Mouse (Mus musculus): ENCODE data around the gene Helz. TPM values are rescaled to one million over a fixed set of nuclear protein-coding genes. Genes with fewer than 3 reads are reported as not detected.

Gene Helz
- polyA plus RNA-seq, 1 experiment from 2014 or later = 19.1 TPM

GRCm38 (mm10) chr11:107625746-107626145 lies 78.0 kb downstream of the Helz start:
- ATAC-seq (ENCODE audit: insufficient number of reproducible peaks, insufficient read depth, low FRiP score, low TSS enrichment, low read depth) = no peak
- 55% methylated on average over 11 of the region's 11 CpGs for WGBS
- H3K36me3 ChIP-seq = peaks cover 35% of the 10 kb centered on the region

DNA sequence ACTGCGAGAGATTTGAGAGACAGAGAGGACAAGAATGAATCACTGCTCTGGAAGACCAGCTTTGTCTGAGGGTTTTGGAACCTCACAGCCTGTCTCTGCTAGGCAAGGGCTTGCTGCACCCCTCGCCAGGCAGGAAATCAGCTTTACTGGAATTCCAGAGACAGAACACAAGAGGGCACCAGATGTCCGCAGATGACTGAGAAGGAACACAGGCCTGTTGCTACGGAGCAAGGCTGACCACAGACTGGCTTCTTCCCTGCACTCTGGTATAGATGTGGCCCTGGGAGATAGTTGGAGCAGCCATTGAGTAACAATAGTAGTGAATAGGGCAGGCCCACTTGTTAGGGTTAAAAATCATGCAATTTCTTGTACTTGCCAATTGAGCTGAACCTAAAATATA lies 81.8 kb downstream of the Helz start:
- Histone ChIP-seq H3K36me3 (peaks cover 40% of the 10 kb centered on the region), H3K4me1 (replicated peaks) (peaks cover 5% of the 10 kb centered on the region), H3K9me3 (no peaks in the 10 kb centered on the region), H3K9ac (replicated peaks) (no peak overlapping the region), H3K4me3 (replicated peaks) (no peak overlapping the region), H3K4me2 (no peak overlapping the region), H3K27me3 (no peaks in the 10 kb centered on the region), H3K27ac (no peak overlapping the region)
- WGBS = 27% methylated on average over 4 of the region's 4 CpGs
- no peak; the same call in 1 of the 2 replicates for ATAC-seq (ENCODE audit: insufficient number of reproducible peaks, insufficient read depth, low FRiP score, low TSS enrichment, low read depth)

More at GRCm38 (mm10) chr11:107625746-107626145, 78.0 kb downstream of the Helz start:
- H3K4me3 ChIP-seq (replicated peaks) = no peak overlapping the region
- no peaks in the 10 kb centered on the region for H3K9me3 ChIP-seq
- no peak overlapping the region for H3K27ac ChIP-seq
- no peaks in the 10 kb centered on the region for H3K27me3 ChIP-seq
- H3K4me2 ChIP-seq = no peak overlapping the region
- peaks cover 5% of the 10 kb centered on the region for H3K4me1 ChIP-seq (replicated peaks)
- H3K9ac ChIP-seq (replicated peaks) = no peak overlapping the region

GRCm38 (mm10) chr11:107629951-107630350 lies 82.2 kb downstream of the Helz start:
- Histone ChIP-seq H3K27me3 (no peaks in the 10 kb centered on the region), H3K27ac (no peak overlapping the region), H3K4me1 (replicated peaks) (peaks cover 5% of the 10 kb centered on the region), H3K4me2 (no peak overlapping the region), H3K36me3 (peaks cover 43% of the 10 kb centered on the region), H3K9ac (replicated peaks) (no peak overlapping the region), H3K4me3 (replicated peaks) (no peak overlapping the region), H3K9me3 (no peaks in the 10 kb centered on the region)
- 95% methylated on average over 8 of the region's 8 CpGs for WGBS
- no peak for ATAC-seq (ENCODE audit: insufficient number of reproducible peaks, insufficient read depth, low FRiP score, low TSS enrichment, low read depth)

- no peaks in the 10 kb centered on the region for H3K9me3 ChIP-seq
- no peak overlapping the region for H3K9ac ChIP-seq (replicated peaks)
- H3K4me1 ChIP-seq (replicated peaks) = no peaks in the 10 kb centered on the region
- ATAC-seq (ENCODE audit: insufficient number of reproducible peaks, insufficient read depth, low FRiP score, low TSS enrichment, low read depth) = no peak
- H3K27me3 ChIP-seq = no peaks in the 10 kb centered on the region
- 92% methylated on average over 7 of the region's 7 CpGs for WGBS
- no peak overlapping the region for H3K27ac ChIP-seq
- H3K4me3 ChIP-seq (replicated peaks) = no peak overlapping the region
- H3K4me2 ChIP-seq = no peak overlapping the region
- peaks cover 52% of the 10 kb centered on the region for H3K36me3 ChIP-seq
Measured at GRCm38 (mm10) chr11:107631124-107631523, 83.4 kb downstream of the Helz start.

- Histone ChIP-seq H3K9me3 (no peaks in the 10 kb centered on the region), H3K36me3 (peaks cover 60% of the 10 kb centered on the region), H3K4me3 (replicated peaks) (no peak overlapping the region), H3K9ac (replicated peaks) (no peak overlapping the region), H3K27ac (no peak overlapping the region), H3K4me1 (replicated peaks) (no peaks in the 10 kb centered on the region), H3K27me3 (no peaks in the 10 kb centered on the region), H3K4me2 (no peak overlapping the region)
- no peak for ATAC-seq (ENCODE audit: insufficient number of reproducible peaks, insufficient read depth, low FRiP score, low TSS enrichment, low read depth)
- WGBS = 88% methylated on average over 5 of the region's 5 CpGs
Measured at GRCm38 (mm10) chr11:107633563-107634146, 85.9 kb downstream of the Helz start.

DNA sequence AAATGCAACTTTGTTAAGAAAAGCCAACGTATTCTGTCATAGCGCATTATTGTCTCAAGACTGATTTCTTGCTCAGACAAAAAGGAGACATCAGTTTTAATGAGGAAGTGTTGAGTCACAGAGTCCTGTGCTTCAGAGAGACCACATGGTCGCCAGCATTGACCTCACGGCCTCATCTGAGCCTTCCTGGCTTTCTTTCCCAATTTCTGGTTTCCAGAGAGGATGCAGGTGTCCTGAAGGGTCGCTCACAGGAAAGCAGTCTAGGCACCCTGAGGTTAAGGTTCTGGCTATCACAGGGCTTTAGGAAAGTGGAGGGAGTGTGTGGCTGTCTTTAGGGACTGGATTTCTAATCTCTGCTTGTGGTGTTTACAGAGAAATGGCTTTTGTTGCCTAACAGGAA lies 90.4 kb downstream of the Helz start:
- Histone ChIP-seq H3K9ac (replicated peaks) (no peak overlapping the region), H3K4me3 (replicated peaks) (no peak overlapping the region), H3K36me3 (peaks cover 66% of the 10 kb centered on the region), H3K4me2 (no peak overlapping the region), H3K27ac (no peak overlapping the region), H3K9me3 (no peaks in the 10 kb centered on the region), H3K27me3 (no peaks in the 10 kb centered on the region), H3K4me1 (replicated peaks) (no peaks in the 10 kb centered on the region)
- WGBS = 82% methylated on average over 5 of the region's 5 CpGs
- ATAC-seq (ENCODE audit: insufficient number of reproducible peaks, insufficient read depth, low FRiP score, low TSS enrichment, low read depth) = no peak

GRCm38 (mm10) chr11:107639657-107640056 lies 91.9 kb downstream of the Helz start:
- no peak overlapping the region for H3K4me2 ChIP-seq
- no peaks in the 10 kb centered on the region for H3K27me3 ChIP-seq
- ATAC-seq (ENCODE audit: insufficient number of reproducible peaks, insufficient read depth, low FRiP score, low TSS enrichment, low read depth) = no peak
- no peak overlapping the region for H3K9ac ChIP-seq (replicated peaks)
- H3K4me1 ChIP-seq (replicated peaks) = no peaks in the 10 kb centered on the region
- no peak overlapping the region for H3K4me3 ChIP-seq (replicated peaks)
- H3K27ac ChIP-seq = no peak overlapping the region
- H3K36me3 ChIP-seq = peaks cover 72% of the 10 kb centered on the region
- H3K9me3 ChIP-seq = no peaks in the 10 kb centered on the region
- WGBS = 88% methylated on average over 2 of the region's 2 CpGs

DNA sequence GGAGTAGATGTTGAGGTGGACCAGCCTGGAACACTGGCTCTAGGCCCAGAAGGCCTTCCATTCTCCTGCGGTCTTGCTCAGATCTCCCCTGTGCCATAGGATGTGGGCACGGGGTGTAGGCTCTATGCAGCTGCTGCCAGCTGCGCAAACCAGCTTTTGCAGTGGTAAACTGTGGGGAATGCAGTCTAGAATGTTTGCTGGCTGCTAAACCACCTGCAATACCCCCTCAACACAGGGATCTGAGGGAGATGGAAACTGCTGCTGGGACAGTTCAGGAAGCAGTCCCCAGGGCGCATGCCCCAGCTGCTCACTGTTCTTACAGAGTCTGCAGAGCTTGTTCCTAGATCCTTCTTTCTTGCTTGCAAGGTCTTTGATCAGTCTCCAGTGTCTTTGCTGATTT lies 96.7 kb downstream of the Helz start:
- Histone ChIP-seq H3K9me3 (no peaks in the 10 kb centered on the region), H3K4me1 (replicated peaks) (no peaks in the 10 kb centered on the region), H3K4me3 (replicated peaks) (no peak overlapping the region), H3K36me3 (peaks cover 71% of the 10 kb centered on the region), H3K4me2 (no peak overlapping the region), H3K27ac (no peak overlapping the region), H3K27me3 (no peaks in the 10 kb centered on the region), H3K9ac (replicated peaks) (no peak overlapping the region)
- WGBS = 94% methylated on average over 4 of the region's 4 CpGs
- ATAC-seq (ENCODE audit: insufficient number of reproducible peaks, insufficient read depth, low FRiP score, low TSS enrichment, low read depth) = no peak

GRCm38 (mm10) chr11:107647330-107647729 lies 99.6 kb downstream of the Helz start:
- Histone ChIP-seq H3K4me1 (replicated peaks) (no peaks in the 10 kb centered on the region), H3K9me3 (no peaks in the 10 kb centered on the region), H3K27me3 (no peaks in the 10 kb centered on the region), H3K9ac (replicated peaks) (no peak overlapping the region), H3K27ac (no peak overlapping the region), H3K36me3 (peaks cover 78% of the 10 kb centered on the region), H3K4me2 (no peak overlapping the region), H3K4me3 (replicated peaks) (no peak overlapping the region)
- WGBS = 98% methylated on average over 3 of the region's 3 CpGs
- no peak for ATAC-seq (ENCODE audit: insufficient number of reproducible peaks, insufficient read depth, low FRiP score, low TSS enrichment, low read depth)

DNA sequence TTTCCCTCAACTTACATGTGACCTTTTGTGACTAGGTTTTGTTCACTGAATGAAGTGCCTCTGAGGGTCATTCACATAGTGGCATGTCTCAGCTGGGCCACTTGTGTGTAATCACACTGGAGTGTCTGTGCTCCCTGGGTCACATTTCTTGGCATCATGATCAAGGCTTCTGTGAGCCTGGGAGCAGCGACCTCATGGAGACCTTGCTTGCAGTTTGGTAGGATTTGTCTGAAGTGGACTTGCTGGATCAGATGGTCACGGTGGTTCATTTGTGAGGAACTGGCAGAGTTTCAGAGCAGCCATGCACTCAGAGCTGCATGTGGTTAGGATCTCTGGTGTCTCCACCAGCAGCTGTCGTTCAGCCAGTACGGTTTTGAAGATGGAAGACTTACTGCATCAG lies 100.9 kb downstream of the Helz start:
- Histone ChIP-seq H3K36me3 (peaks cover 81% of the 10 kb centered on the region), H3K4me3 (replicated peaks) (no peak overlapping the region), H3K4me1 (replicated peaks) (no peaks in the 10 kb centered on the region), H3K27me3 (no peaks in the 10 kb centered on the region), H3K9ac (replicated peaks) (no peak overlapping the region), H3K9me3 (no peaks in the 10 kb centered on the region), H3K4me2 (no peak overlapping the region), H3K27ac (no peak overlapping the region)
- 85% methylated on average over 4 of the region's 4 CpGs for WGBS
- no peak for ATAC-seq (ENCODE audit: insufficient number of reproducible peaks, insufficient read depth, low FRiP score, low TSS enrichment, low read depth)

GRCm38 (mm10) chr11:107649458-107649857 lies 101.7 kb downstream of the Helz start:
- Histone ChIP-seq H3K9me3 (no peaks in the 10 kb centered on the region), H3K4me3 (replicated peaks) (no peak overlapping the region), H3K27me3 (no peaks in the 10 kb centered on the region), H3K36me3 (peaks cover 77% of the 10 kb centered on the region), H3K4me1 (replicated peaks) (no peaks in the 10 kb centered on the region), H3K27ac (no peak overlapping the region), H3K4me2 (no peak overlapping the region), H3K9ac (replicated peaks) (no peak overlapping the region)
- 97% methylated on average over 14 of the region's 14 CpGs for WGBS
- no peak for ATAC-seq (ENCODE audit: insufficient number of reproducible peaks, insufficient read depth, low FRiP score, low TSS enrichment, low read depth)

DNA sequence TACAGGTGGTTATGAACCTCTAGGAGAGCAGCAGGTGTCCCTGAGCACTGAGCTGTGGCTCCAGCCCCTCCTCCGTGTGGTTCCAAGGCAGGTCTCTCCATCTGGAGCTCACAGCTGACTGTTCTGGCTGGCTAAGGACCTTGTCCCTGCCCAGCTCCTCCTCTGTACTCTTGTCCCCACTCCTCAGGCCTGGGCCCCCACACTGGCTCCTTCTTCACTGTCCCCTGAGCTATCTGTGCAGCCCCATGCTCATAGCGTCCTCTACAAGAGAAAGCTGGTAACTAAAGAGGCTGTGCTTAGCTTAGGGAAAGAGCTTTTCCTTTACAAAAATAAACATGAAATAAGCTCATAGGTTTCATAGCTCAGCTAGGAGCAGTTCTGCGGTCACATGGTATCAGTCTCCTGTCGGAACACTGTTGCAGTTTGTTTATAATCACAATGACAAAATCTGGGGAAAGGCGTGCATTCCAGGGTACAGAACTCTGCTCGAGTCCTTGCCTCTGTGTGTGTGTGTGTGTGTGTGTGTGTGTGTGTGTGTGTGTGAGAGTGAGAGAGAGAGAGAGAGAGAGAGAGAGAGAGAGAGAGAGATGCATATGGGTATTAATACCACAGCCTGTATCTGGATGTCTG lies 102.8 kb downstream of the Helz start:
- 83% methylated on average over 6 of the region's 6 CpGs for WGBS
- H3K4me2 ChIP-seq = no peak overlapping the region
- no peaks in the 10 kb centered on the region for H3K9me3 ChIP-seq
- H3K4me1 ChIP-seq (replicated peaks) = no peaks in the 10 kb centered on the region
- H3K36me3 ChIP-seq = peaks cover 70% of the 10 kb centered on the region
- no peak for ATAC-seq (ENCODE audit: insufficient number of reproducible peaks, insufficient read depth, low FRiP score, low TSS enrichment, low read depth)
- no peak overlapping the region for H3K27ac ChIP-seq
- no peak overlapping the region for H3K4me3 ChIP-seq (replicated peaks)
- H3K27me3 ChIP-seq = no peaks in the 10 kb centered on the region
- no peak overlapping the region for H3K9ac ChIP-seq (replicated peaks)

All from limb, embryonic 12.5 days (tissue).